Mouse (Mus musculus) testis, adult 2 months (tissue): ENCODE data around the gene Hyal2.

ENCODE experiments used
- CTCF ChIP-seq: fragments of 200-500 bp; IDR thresholded peaks from 2 replicates; pipeline ENCODE4 v1.5.1; 2012; ENCODE audit warnings: low read depth, mild to moderate bottlenecking, inconsistent platforms, low read length, moderate library complexity; ENCODE audit not compliant: control insufficient read depth, insufficient read depth, insufficient replicate concordance
- POLR2A ChIP-seq: fragments of 200-500 bp; IDR thresholded peaks from 2 replicates; pipeline ENCODE4 v1.6.1; 2012; ENCODE audit warnings: low read depth, mild to moderate bottlenecking, inconsistent platforms, low read length, moderate library complexity; ENCODE audit not compliant: control insufficient read depth

DNA sequence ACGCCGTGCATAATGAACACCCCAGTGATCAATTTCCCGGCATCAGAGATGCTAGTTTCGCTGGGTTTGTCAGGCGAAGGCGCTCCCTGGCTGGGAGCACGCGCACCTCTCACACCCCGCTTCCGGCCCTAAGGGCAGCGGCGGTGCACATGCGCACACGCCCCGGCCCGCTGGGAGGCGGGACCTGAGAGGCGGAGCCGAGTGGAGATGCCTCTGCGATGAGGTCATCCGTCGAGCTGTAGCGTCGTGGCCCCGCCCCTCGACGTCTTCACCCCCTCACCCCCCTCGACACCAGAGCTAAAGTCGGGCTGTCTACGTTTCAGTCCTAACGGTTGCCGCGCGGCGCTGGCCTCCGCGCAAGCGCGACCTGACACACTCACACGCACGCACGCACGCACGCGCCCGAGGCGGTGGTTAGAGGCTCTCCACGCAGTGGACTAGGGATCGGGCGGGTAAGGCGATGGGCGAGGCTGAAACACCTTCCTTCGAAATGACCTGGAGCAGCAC is 13.4 kb upstream of the Hyal2 start:
- TF ChIP-seq CTCF: no peak
- peak; percentile 99 for TF ChIP-seq POLR2A
